Mouse (Mus musculus): ENCODE data around the gene Usp33. TPM values are rescaled to one million over a fixed set of nuclear protein-coding genes. Genes with fewer than 3 reads are reported as not detected.

Usp33 gene
- total and polyA plus RNA-seq, 2 experiments: 9.9 to 46.9 TPM

DNA sequence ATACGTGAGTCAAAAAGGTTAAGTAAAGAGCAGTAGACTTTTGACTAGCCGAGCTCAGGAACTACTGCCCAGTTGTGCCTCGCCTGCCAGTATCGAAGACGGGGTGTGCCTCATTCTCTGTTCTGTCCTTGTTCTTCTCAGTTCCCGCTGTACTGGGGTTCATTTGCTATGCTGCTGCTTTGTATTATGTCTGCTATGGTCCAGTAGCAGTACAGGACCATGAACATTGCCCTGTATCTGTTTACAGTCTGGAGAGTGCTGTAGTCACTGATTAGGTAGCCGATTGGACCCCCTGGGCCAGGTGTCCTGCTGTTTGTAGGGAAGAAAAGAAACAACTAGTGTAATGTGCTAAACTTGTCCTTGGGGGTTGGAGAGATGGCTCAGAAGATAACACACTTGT is 91.8 kb downstream of the Usp33 start:
- no peak for TF ChIP-seq POLR2A (IDR thresholded peaks at IDR 0.05; ENCODE audit: extremely low read depth, insufficient read depth, low read length)
- no peak for TF ChIP-seq CTCF (IDR thresholded peaks at IDR 0.05; ENCODE audit: low read depth, low read length)
- Histone ChIP-seq H3K27ac (replicated peaks; ENCODE audit: insufficient read depth, low read depth, low read length) (no peak overlapping the region), H3K4me1 (ENCODE audit: control insufficient read depth, insufficient read depth, low read length) (no peaks in the 10 kb centered on the region; the same call in 1 of the 2 replicates), H3K27me3 (ENCODE audit: control insufficient read depth, insufficient read depth, low read length) (no peaks in the 10 kb centered on the region), H3K9ac (ENCODE audit: low read depth, low read length) (no peak overlapping the region), H3K36me3 (ENCODE audit: control insufficient read depth, insufficient read depth, low read length) (no peaks in the 10 kb centered on the region), H3K4me3 (ENCODE audit: insufficient read depth, low read depth, low read length) (no peak overlapping the region), H3K79me2 (ENCODE audit: control insufficient read depth, insufficient read depth, low read length) (peaks cover 10% of the 10 kb centered on the region; the same call in 1 of the 2 replicates)
- peak; percentile 54 for DNase-seq (ENCODE audit: extremely low read depth, low read depth, low spot score)
- WGBS: 28% methylated on average over 7 of the region's 7 CpGs

DNA sequence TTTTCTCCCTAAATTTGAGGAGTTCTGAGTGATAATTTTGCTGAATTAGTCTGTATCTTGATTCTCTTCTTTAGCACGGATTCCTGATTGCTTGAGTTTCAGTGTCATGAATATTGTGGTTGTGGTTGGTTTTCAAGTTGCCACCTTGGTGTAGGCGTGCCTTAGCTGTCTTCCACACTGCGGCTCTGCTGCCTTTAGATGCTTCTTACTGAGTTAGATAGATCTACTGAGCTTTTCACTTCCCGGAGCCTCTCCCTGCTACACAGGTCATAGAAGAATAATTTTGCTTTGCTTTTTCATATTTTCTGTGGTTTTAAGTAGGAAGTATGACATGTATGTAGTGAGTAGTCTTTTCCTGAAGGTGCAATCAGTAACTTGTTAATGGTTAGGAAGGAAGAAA is 96.5 kb downstream of the Usp33 start:
- Histone ChIP-seq H3K36me3 (ENCODE audit: control insufficient read depth, insufficient read depth, low read length) (peaks cover 4% of the 10 kb centered on the region; the same call in 1 of the 2 replicates), H3K27ac (replicated peaks; ENCODE audit: insufficient read depth, low read depth, low read length) (no peak overlapping the region), H3K27me3 (ENCODE audit: control insufficient read depth, insufficient read depth, low read length) (no peaks in the 10 kb centered on the region), H3K4me3 (ENCODE audit: insufficient read depth, low read depth, low read length) (no peak overlapping the region), H3K9ac (ENCODE audit: low read depth, low read length) (no peak overlapping the region), H3K4me1 (ENCODE audit: control insufficient read depth, insufficient read depth, low read length) (no peaks in the 10 kb centered on the region), H3K79me2 (ENCODE audit: control insufficient read depth, insufficient read depth, low read length) (peaks cover 5% of the 10 kb centered on the region; the same call in 1 of the 2 replicates)
- no peak for TF ChIP-seq POLR2A (IDR thresholded peaks at IDR 0.05; ENCODE audit: extremely low read depth, insufficient read depth, low read length)
- TF ChIP-seq CTCF (IDR thresholded peaks at IDR 0.05; ENCODE audit: low read depth, low read length): no peak
- DNase-seq (ENCODE audit: extremely low read depth, low read depth, low spot score): no peak
- WGBS: 96% methylated on average over 4 of the region's 4 CpGs

Other genes starting within 250 kb of the Usp33 start
- 0.34 and 0.46 TPM in 2 replicates for gene Gipc2, start 180.2 kb upstream of the Usp33 start, total RNA-seq (2014; rRNA removed)
- 0.05 and 0.22 TPM in 2 replicates for gene Gipc2, start 180.2 kb upstream of the Usp33 start, polyA plus RNA-seq (2012; rRNA removed)
- 22.4 and 23.0 TPM in 2 replicates for gene Dnajb4, start 136.2 kb upstream of the Usp33 start, total RNA-seq (2014; rRNA removed)
- gene Dnajb4, start 136.2 kb upstream of the Usp33 start, polyA plus RNA-seq (2012; rRNA removed): 5.3 and 6.3 TPM in 2 replicates
- gene Fubp1, start 136.1 kb upstream of the Usp33 start, total RNA-seq (2014; rRNA removed): 61.9 and 71.5 TPM in 2 replicates
- 17.5 and 28.1 TPM in 2 replicates for gene Fubp1, start 136.1 kb upstream of the Usp33 start, polyA plus RNA-seq (2012; rRNA removed)
- gene Nexn, start 80.1 kb upstream of the Usp33 start, total RNA-seq (2014; rRNA removed): 0.20 and 0.28 TPM in 2 replicates
- gene Nexn, start 80.1 kb upstream of the Usp33 start, polyA plus RNA-seq (2012; rRNA removed): not detected in 2 replicates
- 2.2 and 2.6 TPM in 2 replicates for gene Miga1, start 6.1 kb upstream of the Usp33 start, total RNA-seq (2014; rRNA removed)
- gene Miga1, start 6.1 kb upstream of the Usp33 start, polyA plus RNA-seq (2012; rRNA removed): 0.39 and 0.94 TPM in 2 replicates
- gene Zzz3, start 49.0 kb downstream of the Usp33 start, total RNA-seq (2014; rRNA removed): 17.6 and 21.1 TPM in 2 replicates
- 5.7 and 10.2 TPM in 2 replicates for gene Zzz3, start 49.0 kb downstream of the Usp33 start, polyA plus RNA-seq (2012; rRNA removed)